Mouse (Mus musculus): ENCODE data around the gene Prkcb.

The Prkcb gene

GRCm38 (mm10) chr7:122327942-122328341, 39.4 kb downstream of the Prkcb start:
- DNase-seq, result no peak

GRCm38 (mm10) chr7:122328466-122328865, 39.9 kb downstream of the Prkcb start:
- DNase-seq, result no peak

GRCm38 (mm10) chr7:122329588-122329987, 41.0 kb downstream of the Prkcb start:
- peak; percentile 55 for DNase-seq

GRCm38 (mm10) chr7:122333686-122334085, 45.1 kb downstream of the Prkcb start:
- no peak for DNase-seq

GRCm38 (mm10) chr7:122337302-122337701, 48.8 kb downstream of the Prkcb start:
- DNase-seq, result no peak

- DNase-seq, result peak; percentile 68
These were observed 49.5 kb downstream of the Prkcb start for GRCm38 (mm10) chr7:122338055-122338454.

GRCm38 (mm10) chr7:122339476-122339875, 50.9 kb downstream of the Prkcb start:
- DNase-seq, result no peak

GRCm38 (mm10) chr7:122341813-122342212, 53.3 kb downstream of the Prkcb start:
- peak; percentile 34 for DNase-seq

- DNase-seq, result peak; percentile 66
These were observed 56.1 kb downstream of the Prkcb start for GRCm38 (mm10) chr7:122344656-122345055.

GRCm38 (mm10) chr7:122346251-122347242, 58.0 kb downstream of the Prkcb start:
- DNase-seq, result no peak

GRCm38 (mm10) chr7:122347433-122347832, 58.9 kb downstream of the Prkcb start:
- DNase-seq, result no peak

GRCm38 (mm10) chr7:122349961-122350360, 61.4 kb downstream of the Prkcb start:
- DNase-seq, result no peak

GRCm38 (mm10) chr7:122350741-122351140, 62.2 kb downstream of the Prkcb start:
- peak; percentile 48 for DNase-seq

- no peak for DNase-seq
These were observed 63.3 kb downstream of the Prkcb start for GRCm38 (mm10) chr7:122351816-122352215.

GRCm38 (mm10) chr7:122352566-122353277, 64.2 kb downstream of the Prkcb start:
- no peak for DNase-seq

GRCm38 (mm10) chr7:122353329-122353728, 64.8 kb downstream of the Prkcb start:
- no peak for DNase-seq

- DNase-seq, result peak; percentile 57
These were observed 68.4 kb downstream of the Prkcb start for GRCm38 (mm10) chr7:122356941-122357340.

- DNase-seq, result no peak
These were observed 69.3 kb downstream of the Prkcb start for GRCm38 (mm10) chr7:122357847-122358246.

GRCm38 (mm10) chr7:122366635-122367034, 78.1 kb downstream of the Prkcb start:
- no peak for DNase-seq

GRCm38 (mm10) chr7:122367303-122368007, 78.9 kb downstream of the Prkcb start:
- peak; percentile 60 for DNase-seq

GRCm38 (mm10) chr7:122370488-122370887, 81.9 kb downstream of the Prkcb start:
- DNase-seq, result no peak

- DNase-seq, result no peak
These were observed 83.4 kb downstream of the Prkcb start for GRCm38 (mm10) chr7:122371947-122372346.

- DNase-seq, result no peak
These were observed 83.8 kb downstream of the Prkcb start for GRCm38 (mm10) chr7:122372349-122372748.

Measured in right cerebral cortex, adult 18-20 months (tissue).